Comparison of ENCODE assay signal across 9 mouse cellular contexts in the genomic region with DNA sequence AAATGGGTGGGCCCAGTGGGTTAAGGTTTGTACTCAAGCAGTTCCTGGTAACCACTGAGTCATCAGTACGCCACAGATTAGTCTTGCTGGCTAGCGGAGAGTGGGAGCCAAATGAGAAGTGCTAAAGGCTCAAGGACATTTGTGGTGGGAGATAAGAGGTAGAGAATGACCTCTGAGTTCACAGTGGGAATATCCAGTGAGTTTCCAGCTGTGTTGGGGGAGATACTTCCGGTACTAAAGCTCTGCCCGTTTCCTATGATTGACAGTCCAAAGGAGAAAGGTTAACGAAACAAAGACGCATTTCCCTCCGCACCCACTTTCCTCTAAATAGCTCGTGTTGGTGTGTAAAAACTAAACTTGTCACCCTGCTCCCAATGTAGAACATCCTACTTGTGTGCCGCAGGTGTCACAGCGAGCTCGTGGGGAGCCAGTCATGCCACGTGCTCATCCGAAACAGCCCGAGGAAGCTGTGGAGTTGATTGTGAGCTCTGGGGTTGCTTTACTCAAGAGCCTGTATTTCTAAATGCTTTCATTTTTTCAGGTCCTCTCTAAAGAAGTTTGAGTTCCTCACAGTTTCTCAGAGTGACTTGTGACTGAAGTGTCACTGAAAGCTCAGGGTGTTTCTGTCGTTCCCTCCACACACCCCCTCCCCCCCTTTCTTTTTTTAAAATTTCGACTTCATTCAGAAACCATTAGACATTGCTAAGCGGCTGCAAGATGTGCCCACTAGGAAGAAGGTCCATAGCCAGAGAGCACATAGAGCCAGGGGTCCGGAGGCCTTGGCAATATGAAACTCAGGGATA. TPM values are rescaled to one million over a fixed set of nuclear protein-coding genes. Genes with fewer than 3 reads are reported as not detected.
DNase-seq lines count a peak whose midpoint lies in the region; ATAC-seq and TF ChIP-seq lines count a peak whose summit lies in the region.
"Had no signal": no experiment of that assay in that cellular context is flagged by ENCODE, and none has a peak within 500 bp of the region (broad histone marks: within the 10 kb centered on the region; RNA-seq: fewer than 3 reads in every experiment).

No protein-coding gene starts in this region.

- H3K4me1 ChIP-seq in ES-Bruce4 (ENCODE audit: control insufficient read depth, insufficient read depth, low read length): peaks cover 2% of the 10 kb centered on the region
- peaks cover 71% of the 10 kb centered on the region for H3K4me1 ChIP-seq in liver, embryonic 13.5 days (replicated peaks)
- peaks cover 11% of the 10 kb centered on the region for H3K4me1 ChIP-seq in forebrain, embryonic 13.5 days
- no peaks in the 10 kb centered on the region for H3K4me1 ChIP-seq in midbrain, postnatal 0 days (ENCODE audit: insufficient read depth, low read length)

- WGBS in liver, embryonic 13.5 days (ENCODE audit: insufficient replicate concordance): 9% methylated on average over 18 of the region's 18 CpGs
- 53% methylated on average over 18 of the region's 18 CpGs for WGBS in forebrain, embryonic 13.5 days
- WGBS in midbrain, postnatal 0 days: 55% methylated on average over 18 of the region's 18 CpGs

- H3K36me3 ChIP-seq in ES-Bruce4 (ENCODE audit: control insufficient read depth, insufficient read depth, low read length, poor library complexity, severe bottlenecking): no peaks in the 10 kb centered on the region
- H3K36me3 ChIP-seq in liver, embryonic 13.5 days: no peaks in the 10 kb centered on the region
- H3K36me3 ChIP-seq in forebrain, embryonic 13.5 days (ENCODE audit: poor library complexity, severe bottlenecking): no peaks in the 10 kb centered on the region
- no peaks in the 10 kb centered on the region for H3K36me3 ChIP-seq in midbrain, postnatal 0 days (ENCODE audit: insufficient read depth, low read length)
- H3K36me3 ChIP-seq: limb, embryonic 15.5 days had no signal

- peak overlapping the region; percentile 14; the same call in 1 of the 2 replicates for H3K9ac ChIP-seq in ES-Bruce4 (ENCODE audit: low read depth, poor library complexity, severe bottlenecking)
- peak overlapping the region; percentile 63 for H3K9ac ChIP-seq in liver, embryonic 13.5 days
- H3K9ac ChIP-seq in forebrain, embryonic 13.5 days: no peak overlapping the region
- H3K9ac ChIP-seq in midbrain, postnatal 0 days (replicated peaks; ENCODE audit: low read length, poor library complexity, severe bottlenecking): no peak overlapping the region
- H3K9ac ChIP-seq: limb, embryonic 15.5 days had no signal

- H3K4me3 ChIP-seq in ES-Bruce4 (ENCODE audit: low read depth, low read length): no peak overlapping the region
- peak overlapping the region; percentile 53 for H3K4me3 ChIP-seq in liver, embryonic 13.5 days (replicated peaks)
- no peak overlapping the region for H3K4me3 ChIP-seq in forebrain, embryonic 13.5 days
- H3K4me3 ChIP-seq in midbrain, postnatal 0 days (ENCODE audit: low read depth, low read length): no peak overlapping the region

- no peak for ATAC-seq in liver, embryonic 13.5 days (ENCODE audit: low read depth)
- ATAC-seq in forebrain, embryonic 13.5 days: no peak
- ATAC-seq in midbrain, postnatal 0 days (ENCODE audit: low FRiP score): no peak

- H3K9me3 ChIP-seq in ES-Bruce4 (replicated peaks; ENCODE audit: control insufficient read depth, insufficient read depth, low read length, poor library complexity, severe bottlenecking): no peaks in the 10 kb centered on the region
- no peaks in the 10 kb centered on the region for H3K9me3 ChIP-seq in liver, embryonic 13.5 days (replicated peaks)
- H3K9me3 ChIP-seq in forebrain, embryonic 13.5 days (replicated peaks): no peaks in the 10 kb centered on the region
- no peaks in the 10 kb centered on the region for H3K9me3 ChIP-seq in midbrain, postnatal 0 days (ENCODE audit: low read length)
- H3K9me3 ChIP-seq: limb, embryonic 15.5 days had no signal

- H3K4me2 ChIP-seq in liver, embryonic 13.5 days: peak overlapping the region; percentile 65
- H3K4me2 ChIP-seq in forebrain, embryonic 13.5 days: no peak overlapping the region
- H3K4me2 ChIP-seq in midbrain, postnatal 0 days (ENCODE audit: low read depth, low read length, poor library complexity, severe bottlenecking): no peak overlapping the region
- H3K4me2 ChIP-seq: limb, embryonic 15.5 days had no signal

- DNase-seq in kidney, postnatal 14 days: peak; percentile 16
- DNase-seq in kidney, postnatal 10 days: no peak
- DNase-seq in heart, adult 18-20 months: peak; percentile 47 to 54
- no peak for DNase-seq in liver, embryonic 13.5 days
- peak; percentile 77 for DNase-seq in thymus, postnatal 25 days
- DNase-seq in midbrain, postnatal 0 days (ENCODE audit: low spot score): no peak

- TF ChIP-seq CTCF in ES-Bruce4 (IDR thresholded peaks at IDR 0.05; ENCODE audit: low read depth, low read length): no peak
- TF ChIP-seq CTCF in midbrain, postnatal 0 days (IDR thresholded peaks at IDR 0.05): no peak

- TF ChIP-seq POLR2A in ES-Bruce4 (IDR thresholded peaks at IDR 0.05; ENCODE audit: insufficient read depth, low read length): no peak

- TF ChIP-seq EP300 in ES-Bruce4 (IDR thresholded peaks at IDR 0.05; ENCODE audit: insufficient read depth, low read depth, low read length): no peak

- 0 out of 2 replicates have a peak overlapping the region, but pooled peaks have one; percentile 1 for H3K27ac ChIP-seq in ES-Bruce4 (ENCODE audit: insufficient read depth, low read length)
- H3K27ac ChIP-seq in liver, embryonic 13.5 days: peak overlapping the region; percentile 84
- no peak overlapping the region for H3K27ac ChIP-seq in forebrain, embryonic 13.5 days
- H3K27ac ChIP-seq in midbrain, postnatal 0 days (ENCODE audit: low read depth, low read length): no peak overlapping the region

- H3K27me3 ChIP-seq in ES-Bruce4 (ENCODE audit: control insufficient read depth, insufficient read depth, low read length, poor library complexity, severe bottlenecking): no peaks in the 10 kb centered on the region
- no peaks in the 10 kb centered on the region for H3K27me3 ChIP-seq in liver, embryonic 13.5 days
- no peaks in the 10 kb centered on the region for H3K27me3 ChIP-seq in forebrain, embryonic 13.5 days
- 0 out of 2 replicates have a peak, but pooled peaks cover 3% of the 10 kb centered on the region for H3K27me3 ChIP-seq in midbrain, postnatal 0 days (ENCODE audit: insufficient read depth, low read length)
- H3K27me3 ChIP-seq: limb, embryonic 15.5 days had no signal

RNA-seq across cellular contexts. Expression of a gene that starts 5.5 kb away (rescaled TPM):
- polyA plus RNA-seq in ES-Bruce4 (2011; ENCODE audit: insufficient read depth, insufficient read length, low read depth, missing spikeins): 0.91 and 1.1 TPM in 2 replicates
- 1 to 10 TPM; 1.3 to 4.2 TPM for total RNA-seq in heart, adult 18-20 months (2021)
- polyA plus RNA-seq in liver, embryonic 13.5 days (2015; fragmentation: Nextera tagmentation; extraction: Ambion mirVana): 12.7 and 16.1 TPM in 2 replicates
- 0.39 and 0.92 TPM in 2 replicates for polyA plus RNA-seq in forebrain, embryonic 13.5 days (2015; fragmentation: Nextera tagmentation; extraction: Ambion mirVana)
- total RNA-seq in midbrain, postnatal 0 days (2014; rRNA removed): 1.8 and 2.9 TPM in 2 replicates
- 0.59 and 1.5 TPM in 2 replicates for polyA plus RNA-seq in midbrain, postnatal 0 days (2015; fragmentation: Nextera tagmentation; extraction: Ambion mirVana)

RNA-seq across cellular contexts. Expression of a gene that starts 45.0 kb away (rescaled TPM):
- 141 and 170 TPM in 2 replicates for polyA plus RNA-seq in ES-Bruce4 (2011; ENCODE audit: insufficient read depth, insufficient read length, low read depth, missing spikeins)
- 1 to 10 TPM in 1 of 2 experiments, under 1 TPM in 1; 0.46 to 1.1 TPM for total RNA-seq in heart, adult 18-20 months (2021)
- 0.48 and 0.65 TPM in 2 replicates for polyA plus RNA-seq in liver, embryonic 13.5 days (2015; fragmentation: Nextera tagmentation; extraction: Ambion mirVana)
- polyA plus RNA-seq in forebrain, embryonic 13.5 days (2015; fragmentation: Nextera tagmentation; extraction: Ambion mirVana): 101 and 102 TPM in 2 replicates
- total RNA-seq in midbrain, postnatal 0 days (2014; rRNA removed): 94.2 and 96.8 TPM in 2 replicates
- polyA plus RNA-seq in midbrain, postnatal 0 days (2015; fragmentation: Nextera tagmentation; extraction: Ambion mirVana): 57.0 and 63.5 TPM in 2 replicates

Comparison
In these comparisons a context has a peak if more than half of its experiments do, and no peak if none do; other contexts are left out.
1. DNase-seq: peak in kidney, postnatal 14 days (single experiment), heart, adult 18-20 months (2 of 2) and thymus, postnatal 25 days (single experiment); none in kidney, postnatal 10 days (single experiment), liver, embryonic 13.5 days (single experiment) and midbrain, postnatal 0 days (single experiment).
2. H3K27ac ChIP-seq: peak in ES-Bruce4 (single experiment) and liver, embryonic 13.5 days (single experiment); none in forebrain, embryonic 13.5 days (single experiment) and midbrain, postnatal 0 days (single experiment).
3. H3K9ac ChIP-seq: peak in ES-Bruce4 (single experiment) and liver, embryonic 13.5 days (single experiment); none in forebrain, embryonic 13.5 days (single experiment) and midbrain, postnatal 0 days (single experiment).
4. RNA of a gene that starts 45.0 kb away (polyA plus RNA-seq): 141 to 170 TPM in ES-Bruce4, 101 to 102 TPM in forebrain, embryonic 13.5 days and 57.0 to 63.5 TPM in midbrain, postnatal 0 days; 0.48 to 0.65 TPM in liver, embryonic 13.5 days; every median in the first group is over 10 times any median in the second.